Mouse (Mus musculus) liver, embryonic 12.5 days (tissue): ENCODE data around the gene Ice2. TPM values are rescaled to one million over a fixed set of nuclear protein-coding genes. Genes with fewer than 3 reads are reported as not detected.
A peak's percentile ranks its signal among the peaks of the same experiment; 100 is the strongest.

ENCODE experiments used
- ATAC-seq: fragments of 200-750 bp; cut with Nextera tagmentation; 2 replicates; pipeline ENCODE4 v1.8.0; 2017; ENCODE audit warnings: moderate number of reproducible peaks, mild to moderate bottlenecking, moderate library complexity
- H3K27ac ChIP-seq: fragments of 300-500 bp; sonication (generic); 2 replicates; pipeline ENCODE4 v1.5.1; 2016; ENCODE audit warnings: mild to moderate bottlenecking
- H3K27me3 ChIP-seq: fragments of 300-500 bp; sonication (generic); replicated peaks from 2 replicates; pipeline ENCODE4 v1.6.1; 2016; ENCODE audit warnings: mild to moderate bottlenecking, moderate library complexity
- H3K36me3 ChIP-seq: fragments of 300-500 bp; sonication (generic); 2 replicates; pipeline ENCODE4 v1.6.1; 2016; ENCODE audit warnings: mild to moderate bottlenecking, moderate library complexity
- H3K4me1 ChIP-seq: fragments of 300-500 bp; sonication (generic); 2 replicates; pipeline ENCODE4 v1.6.1; 2016
- H3K4me2 ChIP-seq: fragments of 300-500 bp; sonication (generic); 2 replicates; pipeline ENCODE4 v1.6.1; 2016; ENCODE audit warnings: mild to moderate bottlenecking, moderate library complexity
- H3K4me3 ChIP-seq: fragments of 300-500 bp; sonication (generic); 2 replicates; pipeline ENCODE4 v1.5.1; 2016; ENCODE audit warnings: mild to moderate bottlenecking, moderate library complexity
- H3K9ac ChIP-seq: fragments of 300-500 bp; sonication (generic); 2 replicates; pipeline ENCODE4 v1.6.1; 2016; ENCODE audit warnings: mild to moderate bottlenecking, moderate library complexity
- H3K9me3 ChIP-seq: fragments of 300-500 bp; sonication (generic); replicated peaks from 2 replicates; pipeline ENCODE4 v1.6.1; 2016; ENCODE audit warnings: mild to moderate bottlenecking, moderate library complexity
- WGBS: fragments of 180-500 bp; shearing (Covaris S2); methylation state at CpG from one replicate; pipeline ENCODE4 v1.1.7; 2016; ENCODE audit not compliant: insufficient replicate concordance; 5-methylcytosine and 5-hydroxymethylcytosine counted together
- polyA plus RNA-seq: library from polyadenylated mRNA; unstranded; fragments of >200 nt; fragmentation: Nextera tagmentation; extraction: Ambion mirVana; gene quantifications from 2 replicates; pipeline ENCODE4 v1.2.1, GENCODE M21; 2016

Ice2 gene
- polyA plus RNA-seq, 1 experiment from 2014 or later: 13.4 TPM

DNA sequence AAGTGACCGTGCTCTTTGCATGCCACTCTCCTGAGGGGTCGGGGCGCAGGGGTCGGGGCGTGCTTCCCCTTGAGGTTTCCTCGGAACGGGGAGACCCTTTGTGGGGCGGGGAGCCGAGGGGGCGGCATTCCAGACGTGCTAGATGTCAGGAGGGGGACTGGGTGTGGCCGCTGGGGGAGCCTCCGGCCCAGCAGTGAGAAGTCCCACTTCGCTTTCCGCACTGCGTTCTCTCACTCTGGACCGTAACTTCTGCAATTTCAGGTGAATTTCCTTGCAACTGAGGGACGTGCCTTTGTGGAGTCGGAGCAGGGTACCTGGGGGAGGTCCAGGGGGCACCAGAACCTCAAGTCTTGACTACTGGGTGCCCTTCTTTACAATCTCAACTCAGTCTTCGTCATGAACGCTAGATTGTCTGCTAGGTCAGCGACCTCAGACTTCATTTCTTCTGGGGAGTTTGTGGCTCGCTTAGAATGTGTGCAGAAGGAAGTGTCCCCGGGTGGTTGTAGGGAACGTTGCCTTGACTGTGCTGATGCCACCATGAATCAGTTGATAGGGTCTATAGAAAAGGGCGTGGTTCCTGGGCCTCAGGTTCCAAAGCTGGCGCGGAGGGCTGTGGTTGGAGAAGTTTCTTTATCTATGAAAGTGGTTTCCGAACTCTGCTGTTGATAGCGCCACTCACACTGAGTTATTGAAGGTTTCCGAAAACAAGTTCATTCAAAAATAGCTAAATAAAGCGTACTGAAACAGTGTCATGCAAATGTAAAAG, 56.4 kb downstream of the Ice2 start:
- Histone ChIP-seq H3K4me2 (peak overlapping the region; percentile 65), H3K27me3 (peaks cover 54% of the 10 kb centered on the region), H3K36me3 (no peaks in the 10 kb centered on the region), H3K4me1 (peaks cover 52% of the 10 kb centered on the region), H3K9ac (peak overlapping the region; percentile 58), H3K9me3 (no peaks in the 10 kb centered on the region), H3K4me3 (peak overlapping the region; percentile 57), H3K27ac (peak overlapping the region; percentile 59)
- ATAC-seq: peak; percentile 50
- 2% methylated on average over 32 of the region's 32 CpGs for WGBS

DNA sequence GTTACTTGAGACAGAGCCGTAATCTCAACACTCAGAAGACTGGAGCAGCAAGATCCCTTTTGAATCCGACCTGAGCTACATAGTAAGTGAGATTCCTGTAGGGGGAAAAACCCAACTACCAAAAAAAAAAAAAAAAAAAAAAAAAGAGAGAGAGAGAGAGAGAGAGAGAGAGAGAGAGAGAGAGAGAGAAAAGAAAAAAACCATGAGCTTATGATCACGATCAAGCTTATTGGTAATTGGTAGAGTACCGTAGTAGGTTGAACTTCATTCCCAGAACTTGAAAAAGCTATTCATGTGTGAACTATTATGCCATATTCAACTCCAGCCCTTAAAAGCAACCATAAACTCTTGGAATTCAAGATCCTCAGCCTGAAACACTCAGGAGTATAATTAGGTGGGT, 57.0 kb downstream of the Ice2 start:
- Histone ChIP-seq H3K4me2 (peak overlapping the region; percentile 65), H3K4me3 (peak overlapping the region; percentile 57), H3K27me3 (peaks cover 54% of the 10 kb centered on the region), H3K4me1 (peaks cover 58% of the 10 kb centered on the region), H3K9ac (0 out of 2 replicates have a peak overlapping the region, but pooled peaks have one; percentile 7), H3K27ac (no peak overlapping the region), H3K9me3 (no peaks in the 10 kb centered on the region), H3K36me3 (no peaks in the 10 kb centered on the region)
- ATAC-seq: no peak
- 43% methylated on average over 4 of the region's 4 CpGs for WGBS

DNA sequence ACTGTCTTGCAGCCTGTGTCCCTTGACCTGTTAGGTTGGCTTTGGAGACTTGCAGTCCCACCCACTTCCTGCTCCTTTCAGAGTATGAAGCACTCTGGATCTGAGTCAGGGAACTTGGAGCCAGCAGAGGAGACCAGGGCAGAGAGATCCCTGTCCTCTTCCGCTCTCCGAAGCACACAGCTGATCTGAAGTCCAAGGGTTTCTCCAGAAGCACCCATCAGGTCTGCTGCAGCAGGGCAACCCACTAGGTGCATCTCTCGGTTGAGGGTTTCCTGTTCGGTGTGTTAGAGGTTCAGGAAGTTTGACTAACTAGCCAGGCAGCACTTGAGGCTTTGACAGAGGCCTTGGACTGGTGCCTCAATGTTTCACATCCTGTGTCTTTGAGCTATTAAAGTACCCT, 57.7 kb downstream of the Ice2 start:
- ATAC-seq: no peak
- no peak overlapping the region for H3K4me3 ChIP-seq
- peaks cover 54% of the 10 kb centered on the region for H3K27me3 ChIP-seq
- no peaks in the 10 kb centered on the region for H3K36me3 ChIP-seq
- H3K4me2 ChIP-seq: peak overlapping the region; percentile 65; the same call in 1 of the 2 replicates
- 23% methylated on average over 4 of the region's 4 CpGs for WGBS
- H3K4me1 ChIP-seq: peaks cover 60% of the 10 kb centered on the region
- H3K9ac ChIP-seq: no peak overlapping the region
- no peaks in the 10 kb centered on the region for H3K9me3 ChIP-seq
- 0 out of 2 replicates have a peak overlapping the region, but pooled peaks have one; percentile 15 for H3K27ac ChIP-seq

DNA sequence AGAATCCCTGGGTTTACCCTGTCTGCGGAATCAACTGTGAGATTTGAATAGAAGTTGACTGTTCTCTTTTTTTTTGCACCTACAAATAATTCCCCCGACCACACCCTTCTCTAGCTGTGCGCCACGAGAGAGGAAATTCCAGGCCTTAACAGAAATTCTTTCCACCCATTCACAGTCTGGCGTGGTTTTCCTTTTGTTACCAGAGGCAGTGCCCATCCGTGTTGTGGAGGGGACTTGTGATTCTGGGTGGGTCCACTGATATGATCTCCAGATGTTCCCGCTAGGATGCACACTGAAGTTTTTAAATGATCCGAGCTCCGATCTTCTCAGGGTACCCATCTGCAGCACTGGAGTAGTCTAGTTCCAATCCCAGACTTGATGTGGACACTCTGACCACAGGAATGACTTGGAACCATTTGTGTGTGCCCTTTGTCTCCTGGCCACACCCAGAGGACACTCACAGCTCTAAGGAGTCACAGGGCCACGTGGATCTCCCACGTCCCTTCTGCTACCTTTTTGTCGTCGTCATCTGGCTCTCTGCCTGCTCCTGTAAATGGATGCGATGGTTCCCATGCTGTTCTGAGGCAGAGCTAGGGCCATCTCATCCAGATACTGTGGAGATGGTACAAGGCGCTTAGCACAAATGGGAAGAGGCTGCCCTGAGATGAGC, 58.8 kb downstream of the Ice2 start:
- H3K27me3 ChIP-seq: peaks cover 54% of the 10 kb centered on the region
- no peak overlapping the region for H3K9ac ChIP-seq
- H3K9me3 ChIP-seq: no peaks in the 10 kb centered on the region
- H3K4me2 ChIP-seq: no peak overlapping the region
- no peak for ATAC-seq
- whole genome bisulfite sequencing: 71% methylated on average over 15 of the region's 15 CpGs
- no peak overlapping the region for H3K4me3 ChIP-seq
- H3K4me1 ChIP-seq: peaks cover 60% of the 10 kb centered on the region
- H3K27ac ChIP-seq: no peak overlapping the region
- no peaks in the 10 kb centered on the region for H3K36me3 ChIP-seq

DNA sequence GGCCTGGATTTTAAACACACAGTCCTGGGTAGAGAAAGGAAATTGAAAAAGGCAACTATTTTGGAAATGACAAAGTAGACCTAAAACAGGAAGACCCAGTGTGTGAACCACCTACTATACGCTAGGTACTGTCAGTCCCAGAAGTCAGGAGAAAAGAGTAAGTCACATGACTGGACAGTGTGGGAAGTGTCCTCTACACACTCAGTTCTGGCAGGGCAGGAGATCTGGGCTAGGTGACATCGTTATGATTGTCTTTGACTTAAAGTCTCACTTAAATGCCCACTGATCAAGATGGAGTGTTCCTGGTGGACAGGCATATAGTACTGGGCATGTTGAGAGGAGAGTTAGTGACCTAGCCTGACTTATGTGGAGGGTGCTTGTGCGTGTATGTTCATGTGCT, 59.4 kb downstream of the Ice2 start:
- H3K9ac ChIP-seq: no peak overlapping the region
- no peaks in the 10 kb centered on the region for H3K9me3 ChIP-seq
- H3K36me3 ChIP-seq: no peaks in the 10 kb centered on the region
- WGBS: 75% methylated on average over 3 of the region's 3 CpGs
- H3K27me3 ChIP-seq: peaks cover 49% of the 10 kb centered on the region
- H3K27ac ChIP-seq: no peak overlapping the region
- no peak overlapping the region for H3K4me3 ChIP-seq
- peaks cover 60% of the 10 kb centered on the region for H3K4me1 ChIP-seq
- H3K4me2 ChIP-seq: no peak overlapping the region
- ATAC-seq: no peak

DNA sequence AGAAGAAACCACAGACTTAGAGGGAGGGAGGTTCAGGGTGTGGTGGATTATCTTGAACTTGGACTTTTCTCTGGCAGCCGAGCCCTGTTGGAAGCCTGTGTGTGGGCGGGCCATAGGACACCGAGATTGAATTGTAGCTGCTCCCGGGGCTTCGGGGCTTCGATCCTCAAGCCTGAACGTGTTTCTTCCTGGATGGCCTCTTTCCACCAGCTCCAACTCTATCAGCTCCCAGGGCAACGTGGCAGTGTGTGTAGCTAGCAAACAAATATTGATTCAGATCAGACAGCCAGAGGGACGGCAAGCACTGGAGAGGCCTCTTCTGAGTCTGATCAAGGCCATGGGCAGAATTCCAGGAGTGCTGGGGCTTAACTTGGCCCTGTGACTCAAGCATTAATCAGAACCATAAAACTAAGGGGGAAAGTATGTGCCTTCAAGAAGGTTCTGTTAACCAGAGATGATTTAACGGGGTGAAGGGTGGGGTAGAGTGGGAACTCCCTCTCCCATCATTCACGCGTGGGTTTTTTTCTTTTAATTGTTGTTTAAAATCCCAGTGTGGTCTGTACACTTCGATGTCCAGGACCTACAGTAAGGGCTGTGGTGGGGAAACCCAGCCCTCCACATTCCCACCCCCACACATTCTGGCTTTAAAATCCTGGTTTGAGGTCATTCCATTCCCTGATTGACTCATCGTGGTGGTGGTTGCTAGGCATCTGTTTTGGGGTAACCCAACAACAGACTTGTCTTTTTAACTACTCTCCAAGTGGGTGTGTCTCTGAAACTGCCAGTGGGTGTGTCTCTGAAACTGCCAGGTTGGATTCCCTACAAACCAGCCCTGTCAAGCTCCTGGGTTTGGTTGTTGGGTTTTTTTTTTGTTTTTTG, 60.3 kb downstream of the Ice2 start:
- no peak for ATAC-seq

DNA sequence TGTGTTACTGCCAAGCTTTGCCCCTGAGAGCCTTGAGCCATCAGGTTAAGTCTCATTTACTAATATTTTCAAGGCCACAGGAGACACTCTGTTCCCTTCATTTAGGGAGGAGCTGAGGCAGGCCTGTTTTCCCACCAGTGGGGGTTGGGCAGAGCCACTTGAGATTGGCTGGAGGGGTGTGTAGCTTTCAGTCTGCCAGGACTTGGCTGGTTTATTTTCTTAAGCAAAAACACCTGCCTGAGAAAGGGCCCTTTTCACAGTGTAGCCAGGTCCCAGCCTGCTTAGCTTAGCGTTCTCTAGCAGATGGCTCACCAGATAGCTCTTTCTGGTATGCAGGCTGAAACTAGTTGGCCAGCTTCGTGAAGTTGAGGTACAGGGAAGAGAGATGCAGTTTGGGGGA, 61.3 kb downstream of the Ice2 start:
- Histone ChIP-seq H3K4me1 (peaks cover 48% of the 10 kb centered on the region), H3K27ac (no peak overlapping the region), H3K4me2 (no peak overlapping the region), H3K9ac (no peak overlapping the region), H3K36me3 (no peaks in the 10 kb centered on the region), H3K27me3 (peaks cover 31% of the 10 kb centered on the region), H3K4me3 (no peak overlapping the region), H3K9me3 (no peaks in the 10 kb centered on the region)
- no peak for ATAC-seq
- 33% methylated on average over 2 of the region's 2 CpGs for WGBS

More for the DNA sequence above, 60.3 kb downstream of the Ice2 start:
- Histone ChIP-seq H3K27me3 (peaks cover 41% of the 10 kb centered on the region), H3K36me3 (no peaks in the 10 kb centered on the region), H3K9me3 (no peaks in the 10 kb centered on the region), H3K4me3 (no peak overlapping the region), H3K9ac (no peak overlapping the region), H3K4me1 (peaks cover 58% of the 10 kb centered on the region), H3K4me2 (no peak overlapping the region), H3K27ac (peak overlapping the region; percentile 23; the same call in 1 of the 2 replicates)
- WGBS: 44% methylated on average over 14 of the region's 14 CpGs

DNA sequence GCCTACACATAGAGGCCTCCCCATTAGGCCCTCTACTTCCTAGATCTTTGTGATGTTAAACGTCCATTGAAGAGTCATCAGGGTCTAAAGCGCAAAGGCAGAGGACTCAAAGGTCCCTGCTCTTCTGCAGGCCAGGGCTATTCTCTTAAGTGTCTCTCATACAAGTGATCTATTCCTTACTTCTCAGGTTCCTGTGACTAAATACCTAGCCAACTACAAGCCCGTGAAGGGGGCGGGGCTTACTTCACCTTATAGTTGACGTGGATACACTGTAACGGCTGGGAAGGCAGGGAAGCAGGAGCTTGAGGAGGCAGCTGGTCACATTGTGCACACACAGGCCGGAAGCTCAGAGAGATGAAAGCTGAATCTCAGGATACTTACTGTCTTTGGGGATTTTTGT, 62.2 kb downstream of the Ice2 start:
- Histone ChIP-seq H3K4me1 (peaks cover 42% of the 10 kb centered on the region), H3K4me3 (no peak overlapping the region), H3K27me3 (peaks cover 24% of the 10 kb centered on the region), H3K4me2 (no peak overlapping the region), H3K27ac (no peak overlapping the region), H3K9me3 (no peaks in the 10 kb centered on the region), H3K36me3 (no peaks in the 10 kb centered on the region), H3K9ac (no peak overlapping the region)
- no peak for ATAC-seq
- WGBS: 74% methylated on average over 7 of the region's 7 CpGs

DNA sequence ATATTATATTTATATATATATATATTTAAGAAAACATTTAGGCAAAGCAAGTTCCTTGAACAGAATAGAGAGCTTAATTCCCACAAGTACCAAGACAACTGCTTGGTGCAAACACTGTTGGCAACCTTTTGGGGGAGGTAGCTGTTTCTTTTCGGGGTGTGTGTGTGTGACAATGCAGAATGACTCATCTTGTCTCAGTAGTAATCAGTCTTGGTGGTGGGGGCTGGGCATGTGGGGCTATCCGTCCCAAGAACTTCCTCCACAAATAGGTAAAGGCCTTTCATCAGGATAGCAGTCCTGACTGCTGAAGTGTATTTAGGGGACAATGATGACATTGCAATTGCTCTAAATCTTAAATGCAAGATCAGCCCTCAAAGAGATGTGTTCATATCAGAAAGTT, 65.3 kb downstream of the Ice2 start:
- Histone ChIP-seq H3K9me3 (no peaks in the 10 kb centered on the region), H3K27me3 (no peaks in the 10 kb centered on the region), H3K4me2 (no peak overlapping the region), H3K27ac (no peak overlapping the region), H3K4me3 (no peak overlapping the region), H3K9ac (no peak overlapping the region), H3K4me1 (peaks cover 23% of the 10 kb centered on the region), H3K36me3 (no peaks in the 10 kb centered on the region; the same call in 1 of the 2 replicates)
- ATAC-seq: no peak
- 34% methylated on average over 2 of the region's 2 CpGs for WGBS

DNA sequence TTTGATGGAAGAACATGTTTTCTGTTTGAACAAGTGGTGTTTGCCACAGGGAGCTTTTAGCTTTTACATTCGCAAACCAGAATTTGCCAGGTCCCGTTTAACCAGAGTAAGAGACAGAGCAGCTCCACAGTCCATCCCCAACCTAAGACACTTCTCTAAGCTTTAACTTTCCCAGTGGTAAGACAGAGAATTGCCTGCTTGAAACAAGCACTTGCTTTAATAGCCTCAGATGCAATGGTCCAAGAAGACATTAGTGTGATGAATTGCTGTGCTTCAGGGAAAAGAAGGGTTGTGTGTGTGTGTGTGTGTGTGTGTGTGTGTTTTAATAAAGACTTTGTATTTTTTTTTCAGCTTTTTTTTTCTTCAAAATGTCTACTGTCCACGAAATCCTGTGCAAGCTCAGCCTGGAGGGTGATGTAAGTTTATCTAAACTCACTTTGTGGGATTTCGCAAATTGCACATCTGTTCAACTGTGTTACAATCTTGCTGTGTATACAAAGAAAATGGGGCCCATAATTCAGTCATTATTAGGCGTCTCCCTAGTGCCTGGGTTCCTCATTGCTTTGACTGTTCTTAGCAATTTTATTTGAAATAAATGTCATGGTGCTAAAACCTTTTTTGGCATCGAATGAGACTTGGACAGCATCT, 66.5 kb downstream of the Ice2 start:
- Histone ChIP-seq H3K4me2 (no peak overlapping the region), H3K4me1 (peaks cover 20% of the 10 kb centered on the region), H3K27me3 (no peaks in the 10 kb centered on the region), H3K36me3 (no peaks in the 10 kb centered on the region; the same call in 1 of the 2 replicates), H3K9me3 (no peaks in the 10 kb centered on the region), H3K9ac (no peak overlapping the region), H3K27ac (no peak overlapping the region), H3K4me3 (no peak overlapping the region)
- ATAC-seq: no peak
- WGBS: 70% methylated on average over 6 of the region's 6 CpGs

DNA sequence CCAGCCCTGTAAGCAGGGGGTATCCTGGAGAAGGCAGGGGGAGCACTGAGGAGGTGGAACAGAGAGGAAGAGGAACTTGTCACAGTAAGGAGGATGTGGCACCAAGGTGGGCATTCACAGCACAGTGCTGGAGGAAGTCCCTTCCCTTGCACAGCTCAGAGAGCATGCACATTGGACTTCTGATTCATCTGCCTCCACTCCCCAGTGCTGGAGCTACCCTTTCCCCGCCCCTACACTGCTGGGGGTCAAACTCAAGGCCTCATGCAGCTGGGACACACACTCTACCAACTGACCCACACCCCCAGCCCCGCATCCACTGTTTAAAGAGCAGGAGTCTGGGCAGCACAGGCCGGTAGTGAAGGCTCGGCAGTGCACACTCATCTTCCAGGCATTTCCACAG, 68.4 kb downstream of the Ice2 start:
- Histone ChIP-seq H3K4me3 (no peak overlapping the region), H3K9me3 (no peaks in the 10 kb centered on the region), H3K36me3 (no peaks in the 10 kb centered on the region; the same call in 1 of the 2 replicates), H3K4me2 (no peak overlapping the region), H3K4me1 (peaks cover 16% of the 10 kb centered on the region), H3K27me3 (no peaks in the 10 kb centered on the region), H3K9ac (no peak overlapping the region), H3K27ac (no peak overlapping the region)
- no peak for ATAC-seq
- 58% methylated on average over 4 of the region's 4 CpGs for WGBS
